Mouse (Mus musculus): Measurements from ENCODE around the gene Slc1a7. TPM values are rescaled to one million over a fixed set of nuclear protein-coding genes. Genes with fewer than 3 reads are reported as not detected.
A peak's percentile ranks its signal among the peaks of the same experiment; 100 is the strongest.

The Slc1a7 gene
- polyA plus RNA-seq, 1 experiment from 2014 or later, result 0.18 TPM

DNA sequence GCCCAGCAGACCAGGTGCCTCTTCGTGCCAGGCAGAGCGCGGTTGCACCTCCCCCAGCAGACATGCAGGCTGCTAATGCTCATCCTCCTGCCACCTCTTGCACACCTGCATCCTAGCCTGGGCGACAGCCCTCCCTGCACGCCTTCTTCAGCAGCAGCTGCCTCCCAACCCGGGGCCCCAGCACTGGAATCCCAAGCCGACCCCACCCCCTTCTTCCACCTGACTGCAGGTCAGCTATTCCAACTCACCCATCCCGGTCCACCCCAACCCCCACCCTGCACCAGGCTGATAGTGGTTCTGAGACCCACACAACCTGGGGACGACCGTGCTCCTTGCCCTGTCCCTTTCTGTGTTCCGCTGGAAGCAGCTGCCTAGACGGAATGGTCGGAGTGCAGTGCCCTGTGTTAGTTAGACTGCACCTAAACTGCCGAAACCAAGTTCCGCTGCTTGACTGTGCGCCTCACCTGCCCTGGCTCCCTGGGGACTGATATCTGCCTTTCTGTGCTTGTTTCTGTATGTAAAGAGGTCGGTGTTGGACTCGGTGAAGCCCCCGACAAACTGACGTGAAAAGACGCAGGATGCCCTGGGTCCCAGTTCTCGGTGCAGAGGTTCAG lies 62.9 kb downstream of the Slc1a7 start:
- Histone ChIP-seq H3K9ac (ENCODE audit: low read depth, low read length) (peak overlapping the region; percentile 58), H3K36me3 (ENCODE audit: control insufficient read depth, insufficient read depth, low read length) (no peaks in the 10 kb centered on the region), H3K27me3 (replicated peaks; ENCODE audit: control insufficient read depth, insufficient read depth, low read length) (peaks cover 27% of the 10 kb centered on the region), H3K27ac (ENCODE audit: low read depth, low read length) (no peak overlapping the region), H3K4me1 (ENCODE audit: control insufficient read depth, insufficient read depth, low read depth, low read length) (peaks cover 10% of the 10 kb centered on the region; the same call in 1 of the 2 replicates), H3K4me2 (ENCODE audit: low read length) (peak overlapping the region; percentile 98), H3K4me3 (ENCODE audit: low read length) (peak overlapping the region; percentile 61), H3K9me3 (ENCODE audit: control insufficient read depth, low read length) (no peaks in the 10 kb centered on the region)
- 2% methylated on average over 22 of the region's 22 CpGs for WGBS
- ATAC-seq, result peak; percentile 29; the same call in 1 of the 2 replicates

DNA sequence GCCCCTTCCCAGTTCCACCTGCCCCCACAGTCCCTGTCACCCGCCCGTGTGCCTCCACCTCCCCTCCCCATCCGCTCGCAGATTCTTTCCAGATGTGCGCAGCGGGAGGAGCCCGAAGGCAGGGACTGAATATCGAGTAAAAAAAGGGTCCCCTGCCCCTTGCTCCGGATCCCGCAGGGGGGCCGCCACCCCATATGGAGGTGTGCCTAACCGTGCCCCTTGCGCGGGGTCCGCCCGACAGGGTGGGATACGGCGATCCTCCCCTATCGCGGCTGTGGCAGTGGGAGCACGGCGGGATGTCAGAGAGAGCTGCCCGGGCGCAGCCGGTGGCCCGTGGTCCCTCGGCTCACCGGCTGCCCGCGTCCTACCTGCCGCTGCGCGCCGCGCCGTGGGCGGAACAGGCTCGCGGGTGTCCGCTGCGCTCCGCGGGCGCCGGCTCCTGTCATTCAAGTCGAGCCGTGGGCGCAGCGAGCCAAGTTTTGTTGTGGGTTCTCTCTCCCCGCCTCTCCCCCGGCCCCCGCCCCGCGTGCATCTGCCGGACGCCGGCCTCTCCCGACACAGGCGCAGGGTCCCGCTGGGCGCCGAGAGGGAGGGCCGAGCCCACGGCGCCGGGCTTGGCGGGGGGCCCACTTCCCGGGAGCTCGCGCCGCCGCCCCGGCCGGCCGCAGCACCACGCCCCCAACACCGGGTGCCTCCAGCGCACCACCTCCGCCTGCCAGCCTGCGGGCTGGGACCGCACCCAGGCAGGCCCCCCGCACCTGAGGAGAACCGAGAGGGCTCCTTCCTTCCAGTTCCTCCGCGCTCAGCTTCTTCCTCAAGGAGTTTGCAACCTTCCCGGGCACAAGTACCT lies 63.6 kb downstream of the Slc1a7 start:
- peak overlapping the region; percentile 61 for H3K4me3 ChIP-seq (ENCODE audit: low read length)
- peak overlapping the region; percentile 98 for H3K4me2 ChIP-seq (ENCODE audit: low read length)
- H3K27me3 ChIP-seq (replicated peaks; ENCODE audit: control insufficient read depth, insufficient read depth, low read length), result peaks cover 27% of the 10 kb centered on the region
- peak overlapping the region; percentile 58 for H3K9ac ChIP-seq (ENCODE audit: low read depth, low read length)
- H3K36me3 ChIP-seq (ENCODE audit: control insufficient read depth, insufficient read depth, low read length), result no peaks in the 10 kb centered on the region
- peaks cover 10% of the 10 kb centered on the region; the same call in 1 of the 2 replicates for H3K4me1 ChIP-seq (ENCODE audit: control insufficient read depth, insufficient read depth, low read depth, low read length)
- WGBS, result under 1% methylated on average over 61 of the region's 86 CpGs
- ATAC-seq, result peak; percentile 55
- H3K9me3 ChIP-seq (ENCODE audit: control insufficient read depth, low read length), result no peaks in the 10 kb centered on the region
- H3K27ac ChIP-seq (ENCODE audit: low read depth, low read length), result no peak overlapping the region

DNA sequence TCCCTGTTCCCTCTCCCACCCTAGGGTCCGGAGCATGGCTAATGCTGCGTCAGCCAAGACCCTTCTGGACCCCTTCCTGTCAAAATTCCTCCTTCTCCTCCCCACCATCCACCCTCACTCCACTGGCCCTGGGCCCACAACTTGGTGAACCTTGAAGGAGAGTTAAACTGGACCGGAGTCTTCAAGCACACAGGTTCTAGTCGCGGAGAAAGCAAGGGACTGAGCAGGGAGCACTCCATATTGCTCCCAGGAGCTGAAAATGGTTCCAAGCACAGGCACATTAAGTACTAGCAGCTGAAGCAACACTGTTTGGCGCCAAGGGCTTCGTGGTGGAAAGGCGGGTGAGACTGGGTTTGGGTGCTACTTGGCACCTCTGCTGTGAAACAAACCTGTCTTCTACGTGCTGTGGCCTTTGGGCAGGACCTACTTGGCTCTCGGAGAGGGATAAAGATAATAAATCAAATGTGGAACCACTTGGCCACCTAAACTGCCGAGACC lies 64.3 kb downstream of the Slc1a7 start:
- 40% methylated on average over 11 of the region's 11 CpGs for WGBS
- Histone ChIP-seq H3K4me1 (ENCODE audit: control insufficient read depth, insufficient read depth, low read depth, low read length) (peaks cover 10% of the 10 kb centered on the region; the same call in 1 of the 2 replicates), H3K4me3 (ENCODE audit: low read length) (peak overlapping the region; percentile 61), H3K27me3 (replicated peaks; ENCODE audit: control insufficient read depth, insufficient read depth, low read length) (peaks cover 27% of the 10 kb centered on the region), H3K9me3 (ENCODE audit: control insufficient read depth, low read length) (no peaks in the 10 kb centered on the region), H3K27ac (ENCODE audit: low read depth, low read length) (no peak overlapping the region), H3K4me2 (ENCODE audit: low read length) (peak overlapping the region; percentile 98), H3K9ac (ENCODE audit: low read depth, low read length) (no peak overlapping the region; the same call in 1 of the 2 replicates), H3K36me3 (ENCODE audit: control insufficient read depth, insufficient read depth, low read length) (no peaks in the 10 kb centered on the region)
- ATAC-seq, result no peak

DNA sequence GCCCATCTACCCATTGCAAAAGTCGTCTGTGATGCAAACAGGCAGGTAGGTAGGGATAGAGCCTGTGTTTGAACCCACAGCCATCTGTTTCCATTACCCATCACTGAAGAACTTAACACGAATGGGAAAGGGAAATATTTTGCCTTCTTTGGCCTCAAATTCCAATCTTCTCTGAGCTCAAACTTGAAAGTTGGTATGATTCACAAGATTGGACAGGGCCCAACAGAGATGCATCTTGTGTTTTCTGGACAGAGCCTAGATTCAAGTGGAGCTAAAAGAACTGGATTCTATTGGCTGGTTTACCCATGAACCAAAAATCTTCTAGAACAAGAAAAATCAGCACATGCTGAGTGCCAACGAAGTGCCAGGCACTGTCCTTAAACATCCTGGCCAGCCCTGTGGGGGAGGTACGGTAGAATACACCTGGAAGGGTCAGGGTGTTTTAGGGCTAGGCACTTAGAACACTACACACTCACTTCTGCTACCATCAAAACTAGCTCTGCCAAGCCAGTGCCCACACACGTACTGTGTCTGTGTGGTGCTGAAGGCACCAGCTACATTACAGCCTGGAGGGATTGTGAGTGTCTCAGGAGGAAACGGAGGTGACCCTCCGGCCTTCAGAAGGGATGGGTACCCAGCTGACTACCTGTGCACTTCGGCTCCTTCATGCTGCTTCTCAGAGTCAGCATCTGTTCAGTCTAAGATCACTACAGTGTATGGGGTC lies 65.1 kb downstream of the Slc1a7 start:
- Histone ChIP-seq H3K9me3 (ENCODE audit: control insufficient read depth, low read length) (no peaks in the 10 kb centered on the region), H3K27ac (ENCODE audit: low read depth, low read length) (no peak overlapping the region), H3K4me1 (ENCODE audit: control insufficient read depth, insufficient read depth, low read depth, low read length) (peaks cover 10% of the 10 kb centered on the region; the same call in 1 of the 2 replicates), H3K4me3 (ENCODE audit: low read length) (no peak overlapping the region), H3K27me3 (replicated peaks; ENCODE audit: control insufficient read depth, insufficient read depth, low read length) (peaks cover 27% of the 10 kb centered on the region), H3K4me2 (ENCODE audit: low read length) (no peak overlapping the region), H3K36me3 (ENCODE audit: control insufficient read depth, insufficient read depth, low read length) (no peaks in the 10 kb centered on the region), H3K9ac (ENCODE audit: low read depth, low read length) (no peak overlapping the region)
- 86% methylated on average over 8 of the region's 8 CpGs for WGBS
- ATAC-seq, result no peak

DNA sequence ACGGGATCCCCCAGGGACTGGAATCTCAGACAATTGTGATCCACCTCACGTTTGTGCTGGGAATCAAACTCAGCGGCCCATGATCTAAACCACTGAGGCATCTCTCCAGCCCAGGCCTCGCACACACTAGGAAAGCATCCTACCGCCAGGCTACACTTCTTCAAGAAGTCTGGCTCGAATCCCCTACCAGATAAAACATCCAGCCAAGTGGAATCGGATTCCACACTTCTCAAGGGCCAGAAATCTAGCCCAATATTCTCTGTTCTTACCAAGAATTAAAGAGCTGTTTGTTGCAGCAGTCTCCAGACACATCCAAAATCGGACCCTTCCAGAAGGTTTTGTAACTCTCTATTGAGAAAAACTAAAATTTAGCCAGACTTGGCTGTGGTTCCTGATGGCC lies 68.9 kb downstream of the Slc1a7 start:
- no peak overlapping the region for H3K27ac ChIP-seq (ENCODE audit: low read depth, low read length)
- ATAC-seq, result no peak
- peaks cover 10% of the 10 kb centered on the region for H3K27me3 ChIP-seq (replicated peaks; ENCODE audit: control insufficient read depth, insufficient read depth, low read length)
- WGBS, result 67% methylated on average over 8 of the region's 8 CpGs
- H3K9ac ChIP-seq (ENCODE audit: low read depth, low read length), result no peak overlapping the region
- no peaks in the 10 kb centered on the region for H3K9me3 ChIP-seq (ENCODE audit: control insufficient read depth, low read length)
- no peak overlapping the region for H3K4me3 ChIP-seq (ENCODE audit: low read length)
- H3K4me2 ChIP-seq (ENCODE audit: low read length), result no peak overlapping the region
- peaks cover under 1% of the 10 kb centered on the region; the same call in 1 of the 2 replicates for H3K4me1 ChIP-seq (ENCODE audit: control insufficient read depth, insufficient read depth, low read depth, low read length)
- H3K36me3 ChIP-seq (ENCODE audit: control insufficient read depth, insufficient read depth, low read length), result no peaks in the 10 kb centered on the region

DNA sequence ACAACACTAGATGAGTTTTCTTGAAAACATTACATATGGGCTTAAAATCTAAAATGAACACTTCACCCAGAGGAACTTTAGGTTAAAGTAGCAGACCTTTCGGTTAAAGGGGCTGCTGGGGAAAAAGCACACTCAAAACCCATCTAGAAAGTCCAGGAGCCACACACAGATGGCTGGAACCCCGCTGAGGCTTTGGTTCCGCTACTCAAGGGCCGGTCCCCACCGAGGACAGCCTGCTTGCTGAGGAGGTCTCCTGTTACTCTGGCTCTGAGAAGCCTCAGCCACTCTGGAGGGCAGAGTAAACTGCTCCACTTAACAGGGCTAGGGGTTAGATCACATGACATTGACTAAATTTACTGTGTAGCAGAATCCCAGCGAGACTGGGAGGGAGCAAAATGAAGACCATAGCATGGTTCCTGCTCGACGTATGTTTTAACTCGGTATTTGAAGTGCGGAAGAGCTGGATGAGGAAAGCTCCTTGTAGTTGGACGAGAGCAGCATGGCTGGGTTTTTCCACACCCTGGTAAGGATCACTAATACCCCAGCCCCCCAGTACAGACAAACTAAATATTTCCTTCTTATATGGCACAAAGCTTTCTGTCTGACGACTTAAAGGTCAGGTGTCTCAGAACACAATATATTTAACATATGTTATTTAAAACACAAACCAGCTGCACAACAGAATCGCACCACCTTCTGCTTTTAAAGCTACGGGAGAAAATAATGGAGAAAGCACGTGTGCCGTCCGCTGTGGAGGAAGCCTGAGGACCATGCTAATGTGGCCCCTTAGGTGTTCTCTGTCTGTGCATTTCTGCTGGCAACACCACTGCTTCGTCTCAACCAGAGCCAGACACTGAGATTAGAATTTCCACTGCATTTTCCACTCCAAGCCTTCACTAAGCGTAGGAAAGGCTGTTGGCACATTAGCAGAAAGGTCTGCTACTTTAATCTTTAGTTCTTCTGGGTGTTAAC lies 77.3 kb downstream of the Slc1a7 start:
- 71% methylated on average over 19 of the region's 19 CpGs for WGBS
- ATAC-seq, result no peak
- peaks cover 15% of the 10 kb centered on the region for H3K36me3 ChIP-seq (ENCODE audit: control insufficient read depth, insufficient read depth, low read length)
- H3K9me3 ChIP-seq (ENCODE audit: control insufficient read depth, low read length), result no peaks in the 10 kb centered on the region
- H3K4me2 ChIP-seq (ENCODE audit: low read length), result no peak overlapping the region
- no peaks in the 10 kb centered on the region for H3K4me1 ChIP-seq (ENCODE audit: control insufficient read depth, insufficient read depth, low read depth, low read length)
- no peak overlapping the region for H3K4me3 ChIP-seq (ENCODE audit: low read length)
- H3K27me3 ChIP-seq (replicated peaks; ENCODE audit: control insufficient read depth, insufficient read depth, low read length), result no peaks in the 10 kb centered on the region
- no peak overlapping the region for H3K27ac ChIP-seq (ENCODE audit: low read depth, low read length)
- H3K9ac ChIP-seq (ENCODE audit: low read depth, low read length), result no peak overlapping the region

DNA sequence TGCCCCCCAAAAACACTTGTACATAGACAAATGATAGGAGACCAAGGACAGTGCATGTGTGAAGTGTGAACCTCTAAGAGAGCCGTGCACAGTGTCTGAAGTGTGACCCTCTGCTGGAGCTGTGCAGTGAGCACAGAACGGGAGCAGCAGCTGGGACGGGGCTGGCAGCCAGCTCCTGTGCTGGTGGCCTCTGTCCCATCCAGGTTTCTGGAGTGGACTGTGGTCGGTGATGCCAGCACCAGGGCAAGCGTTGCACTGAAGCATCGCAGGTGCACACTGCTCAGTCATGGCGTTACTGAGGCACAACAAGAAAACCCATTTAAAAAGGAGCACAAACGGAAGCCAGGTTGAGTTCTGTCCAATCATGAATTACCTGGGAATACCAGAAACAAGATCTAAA lies 78.0 kb downstream of the Slc1a7 start:
- Histone ChIP-seq H3K27ac (ENCODE audit: low read depth, low read length) (no peak overlapping the region), H3K4me3 (ENCODE audit: low read length) (no peak overlapping the region), H3K4me1 (ENCODE audit: control insufficient read depth, insufficient read depth, low read depth, low read length) (no peaks in the 10 kb centered on the region), H3K27me3 (replicated peaks; ENCODE audit: control insufficient read depth, insufficient read depth, low read length) (no peaks in the 10 kb centered on the region), H3K4me2 (ENCODE audit: low read length) (no peak overlapping the region), H3K36me3 (ENCODE audit: control insufficient read depth, insufficient read depth, low read length) (peaks cover 15% of the 10 kb centered on the region), H3K9ac (ENCODE audit: low read depth, low read length) (no peak overlapping the region), H3K9me3 (ENCODE audit: control insufficient read depth, low read length) (no peaks in the 10 kb centered on the region)
- peak; percentile 42; the same call in 1 of the 2 replicates for ATAC-seq
- 83% methylated on average over 8 of the region's 8 CpGs for WGBS

DNA sequence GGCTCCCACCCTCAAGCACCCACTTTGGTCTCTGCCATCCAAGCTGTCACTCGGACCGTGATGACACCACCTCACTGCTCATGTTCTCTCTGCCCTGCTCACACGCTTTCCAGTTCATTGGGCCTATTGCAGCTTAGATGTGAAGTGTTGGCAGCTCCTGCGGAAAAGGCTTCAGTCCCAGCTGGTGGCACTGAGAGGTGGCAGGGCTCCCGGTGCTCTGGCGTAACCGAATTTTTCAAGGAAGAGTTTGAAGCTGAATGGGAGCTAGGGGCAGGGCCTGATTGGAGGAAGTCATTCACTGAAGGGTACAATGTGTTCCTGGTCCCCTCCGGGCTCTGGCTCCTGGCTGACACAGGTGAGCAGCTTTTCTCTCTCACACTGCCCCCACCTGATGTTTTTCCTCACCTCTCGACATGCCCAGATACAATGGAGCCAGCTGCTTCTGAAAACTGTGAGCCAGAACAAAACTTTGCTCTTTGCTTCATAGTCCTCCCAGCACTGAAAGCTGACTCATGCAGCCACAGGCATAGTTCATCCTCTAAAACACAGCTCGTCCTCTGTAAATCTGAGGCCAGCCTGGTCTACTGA lies 83.6 kb downstream of the Slc1a7 start:
- WGBS, result 64% methylated on average over 10 of the region's 10 CpGs
- H3K9ac ChIP-seq (ENCODE audit: low read depth, low read length), result no peak overlapping the region
- H3K36me3 ChIP-seq (ENCODE audit: control insufficient read depth, insufficient read depth, low read length), result peaks cover 18% of the 10 kb centered on the region
- H3K27ac ChIP-seq (ENCODE audit: low read depth, low read length), result no peak overlapping the region; the same call in 1 of the 2 replicates
- peak; percentile 78 for ATAC-seq
- no peak overlapping the region for H3K4me3 ChIP-seq (ENCODE audit: low read length)
- H3K27me3 ChIP-seq (replicated peaks; ENCODE audit: control insufficient read depth, insufficient read depth, low read length), result no peaks in the 10 kb centered on the region
- no peaks in the 10 kb centered on the region for H3K9me3 ChIP-seq (ENCODE audit: control insufficient read depth, low read length)
- no peak overlapping the region for H3K4me2 ChIP-seq (ENCODE audit: low read length)
- no peaks in the 10 kb centered on the region for H3K4me1 ChIP-seq (ENCODE audit: control insufficient read depth, insufficient read depth, low read depth, low read length)

Data from hindbrain, embryonic 16.5 days (tissue).